Mouse (Mus musculus) heart, postnatal 0 days (tissue): ENCODE data around the gene Hyal3. TPM values are rescaled to one million over a fixed set of nuclear protein-coding genes. Genes with fewer than 3 reads are reported as not detected.

ENCODE experiments used
- ATAC-seq: fragments of 200-750 bp; cut with Nextera tagmentation; 2 replicates; pipeline ENCODE4 v1.8.0; 2017; ENCODE audit warnings: low read depth, moderate number of reproducible peaks, moderate library complexity; ENCODE audit not compliant: insufficient read depth
- DNase-seq: peaks from one replicate; pipeline ENCODE4 v3.0.0-alpha.2; 2016; ENCODE audit warnings: low spot score
- H3K27ac ChIP-seq: fragments of 300-500 bp; sonication (generic); 2 replicates; pipeline ENCODE4 v1.5.1; 2014; ENCODE audit warnings: low read depth, mild to moderate bottlenecking
- H3K27me3 ChIP-seq: fragments of 300-500 bp; sonication (generic); 2 replicates; pipeline ENCODE4 v1.6.1; 2014; ENCODE audit warnings: low read length, mixed read lengths; ENCODE audit not compliant: control insufficient read depth, insufficient read depth
- H3K36me3 ChIP-seq: fragments of 300-500 bp; sonication (generic); replicated peaks from 2 replicates; pipeline ENCODE4 v1.6.1; 2014; ENCODE audit warnings: low read length, mixed read lengths; ENCODE audit not compliant: control insufficient read depth, insufficient read depth
- H3K4me1 ChIP-seq: fragments of 300-500 bp; sonication (generic); 2 replicates; pipeline ENCODE4 v1.6.1; 2014; ENCODE audit warnings: antibody characterized with exemption; ENCODE audit not compliant: control insufficient read depth, insufficient read depth
- H3K4me2 ChIP-seq: fragments of 300-500 bp; sonication (generic); 2 replicates; pipeline ENCODE4 v1.6.1; 2014; ENCODE audit warnings: low read depth, mild to moderate bottlenecking, low read length, moderate library complexity
- H3K4me3 ChIP-seq: fragments of 300-500 bp; sonication (generic); 2 replicates; pipeline ENCODE4 v1.5.1; 2014; ENCODE audit warnings: low read depth, low read length
- H3K9ac ChIP-seq: fragments of 300-500 bp; sonication (generic); replicated peaks from 2 replicates; pipeline ENCODE4 v1.6.1; 2014; ENCODE audit warnings: low read depth, low read length, mixed read lengths
- H3K9me3 ChIP-seq: fragments of 300-500 bp; sonication (generic); replicated peaks from 2 replicates; pipeline ENCODE4 v1.6.1; 2016; ENCODE audit warnings: low read length; ENCODE audit not compliant: control insufficient read depth
- CTCF ChIP-seq: IDR thresholded peaks from 2 replicates; pipeline ENCODE4 v1.5.1; 2016; ENCODE audit warnings: antibody characterized with exemption, control low read depth, low read depth
- EP300 ChIP-seq: IDR thresholded peaks from 2 replicates; pipeline ENCODE4 v1.6.1; 2016; ENCODE audit warnings: antibody characterized with exemption, low read depth
- WGBS: fragments of 180-500 bp; shearing (Covaris S2); extraction: QIAGEN DNeasy Blood & Tissue Kit; methylation state at CpG from one replicate; pipeline ENCODE4 v1.1.7; 2014; 5-methylcytosine and 5-hydroxymethylcytosine counted together
- polyA plus RNA-seq: library from polyadenylated mRNA; unstranded; fragments of >200 nt; fragmentation: Nextera tagmentation; extraction: Ambion mirVana; gene quantifications from 2 replicates; pipeline ENCODE4 v1.2.1, GENCODE M21; 2015
- total RNA-seq: library from RNA; depleted of rRNA; stranded (reverse); fragments of >200 nt; gene quantifications from 2 replicates; pipeline ENCODE4 v1.2.3, GENCODE M21; 2014; ENCODE audit warnings: low replicate concordance; rRNA removed

The Hyal3 gene
- total RNA-seq (0.65 and 0.66 TPM in 2 replicates), polyA plus RNA-seq (0.29 and 0.44 TPM in 2 replicates)

- no peaks in the 10 kb centered on the region for H3K27me3 ChIP-seq
- H3K4me2 ChIP-seq, result peak within 1 kb of the TSS; percentile 96
- peaks cover 21% of the 10 kb centered on the region for H3K4me1 ChIP-seq
- H3K9me3 ChIP-seq, result no peaks in the 10 kb centered on the region
- peak within 1 kb of the TSS; percentile 73 for H3K4me3 ChIP-seq
- under 1% methylated on average over 32 of the region's 32 CpGs for WGBS
- TF ChIP-seq EP300, result no peak
- no peak for TF ChIP-seq CTCF
- peak within 1 kb of the TSS; percentile 94 for H3K27ac ChIP-seq
- peak; percentile 93 for DNase-seq
- ATAC-seq, result peak; percentile 74
- peak within 1 kb of the TSS; percentile 88 for H3K9ac ChIP-seq
- H3K36me3 ChIP-seq, result peaks cover 14% of the 10 kb centered on the region
Measured at GRCm38 (mm10) chr9:107580501-107581317, at the start of gene Hyal3. Gene Hyal3, plus strand, starts transcription at chr9:107580818.

GRCm38 (mm10) chr9:107533791-107534407, 46.7 kb upstream of the Hyal3 start, which contains the start of gene Tmem115:
Gene Tmem115, plus strand, starts transcription at chr9:107533945.
- Histone ChIP-seq H3K4me3 (peak within 1 kb of the TSS; percentile 87), H3K4me1 (peaks cover 28% of the 10 kb centered on the region), H3K27me3 (no peaks in the 10 kb centered on the region), H3K36me3 (peaks cover 24% of the 10 kb centered on the region), H3K27ac (peak within 1 kb of the TSS; percentile 88), H3K4me2 (peak within 1 kb of the TSS; percentile 99), H3K9me3 (no peaks in the 10 kb centered on the region), H3K9ac (peak within 1 kb of the TSS; percentile 80)
- TF ChIP-seq EP300 (no peak), CTCF (no peak)
- ATAC-seq (peak; percentile 99), DNase-seq (peak; percentile 99)
- under 1% methylated on average over 48 of the region's 48 CpGs for WGBS

- Histone ChIP-seq H3K4me3 (peak overlapping the region; percentile 87), H3K4me2 (peak overlapping the region; percentile 99), H3K27ac (peak overlapping the region; percentile 88), H3K27me3 (no peaks in the 10 kb centered on the region), H3K9me3 (no peaks in the 10 kb centered on the region), H3K4me1 (peaks cover 28% of the 10 kb centered on the region), H3K9ac (peak overlapping the region; percentile 80), H3K36me3 (peaks cover 31% of the 10 kb centered on the region)
- no peak for TF ChIP-seq CTCF
- no peak for TF ChIP-seq EP300
- ATAC-seq, result peak; percentile 0; the same call in 1 of the 2 replicates
- DNase-seq, result no peak
- WGBS, result under 1% methylated on average over 40 of the region's 40 CpGs
Measured at GRCm38 (mm10) chr9:107534408-107535202, 46.0 kb upstream of the Hyal3 start.

- WGBS, result 93% methylated on average over 7 of the region's 7 CpGs
- TF ChIP-seq EP300 (no peak), CTCF (no peak)
- no peaks in the 10 kb centered on the region for H3K9me3 ChIP-seq
- peaks cover 42% of the 10 kb centered on the region for H3K4me1 ChIP-seq
- H3K27ac ChIP-seq, result no peak overlapping the region
- no peak overlapping the region for H3K4me3 ChIP-seq
- DNase-seq, result no peak
- no peak overlapping the region for H3K4me2 ChIP-seq
- no peak for ATAC-seq
- H3K36me3 ChIP-seq, result peaks cover 36% of the 10 kb centered on the region
- H3K9ac ChIP-seq, result no peak overlapping the region
- H3K27me3 ChIP-seq, result no peaks in the 10 kb centered on the region
Measured at GRCm38 (mm10) chr9:107538231-107538630, 42.4 kb upstream of the Hyal3 start.

- Histone ChIP-seq H3K27me3 (no peaks in the 10 kb centered on the region), H3K9ac (no peak overlapping the region), H3K36me3 (peaks cover 36% of the 10 kb centered on the region), H3K27ac (no peak overlapping the region), H3K4me2 (no peak overlapping the region), H3K4me1 (peaks cover 38% of the 10 kb centered on the region), H3K4me3 (no peak overlapping the region), H3K9me3 (no peaks in the 10 kb centered on the region)
- WGBS, result 87% methylated on average over 3 of the region's 3 CpGs
- TF ChIP-seq EP300, result no peak
- no peak for TF ChIP-seq CTCF
- no peak for ATAC-seq
- DNase-seq, result no peak
Measured at GRCm38 (mm10) chr9:107538711-107539110, 41.9 kb upstream of the Hyal3 start.
